Mouse (Mus musculus) kidney, adult 2 months (tissue): ENCODE measurements around the gene 2010300C02Rik. TPM values are rescaled to one million over a fixed set of nuclear protein-coding genes. Genes with fewer than 3 reads are reported as not detected.

Experiments
- DNase-seq: peaks from one replicate; pipeline ENCODE4 v3.0.0; 2021
- H3K27ac ChIP-seq: fragments of 200-500 bp; 2 replicates; pipeline ENCODE4 v1.5.1; 2012; ENCODE audit warnings: low read depth, low read length, control low read depth, inconsistent platforms; ENCODE audit not compliant: insufficient read depth
- H3K27me3 ChIP-seq: fragments of 200-500 bp; replicated peaks from 2 replicates; pipeline ENCODE4 v1.6.1; 2012; ENCODE audit warnings: mild to moderate bottlenecking, moderate library complexity, low read length, inconsistent platforms; ENCODE audit not compliant: control insufficient read depth, insufficient read depth
- H3K36me3 ChIP-seq: fragments of 200-500 bp; 2 replicates; pipeline ENCODE4 v1.6.1; 2012; ENCODE audit warnings: mild to moderate bottlenecking, moderate library complexity, low read length, inconsistent platforms; ENCODE audit not compliant: control insufficient read depth, insufficient read depth
- H3K4me1 ChIP-seq: fragments of 200-500 bp; 2 replicates; pipeline ENCODE4 v1.6.1; 2011; ENCODE audit warnings: low read length; ENCODE audit not compliant: control insufficient read depth, insufficient read depth
- H3K4me3 ChIP-seq: fragments of 200-500 bp; 2 replicates; pipeline ENCODE4 v1.5.1; 2011; ENCODE audit warnings: mild to moderate bottlenecking, low read depth, low read length, control low read depth; ENCODE audit not compliant: insufficient read depth
- CTCF ChIP-seq: fragments of 200-500 bp; conservative IDR thresholded peaks from 2 replicates; pipeline ENCODE4 v1.5.1; 2011; ENCODE audit warnings: low read depth, mild to moderate bottlenecking, control low read depth, low read length, moderate library complexity, mixed read lengths; ENCODE audit not compliant: insufficient read depth, insufficient read length
- POLR2A ChIP-seq: fragments of 200-500 bp; IDR thresholded peaks from one replicate; pipeline ENCODE4 v1.6.1; 2011; ENCODE audit warnings: low read depth, low read length, control low read depth
- WGBS: fragments of 180-500 bp; shearing (Covaris S2); methylation state at CpG from one replicate; pipeline ENCODE4 v1.1.7; 2018; 5-methylcytosine and 5-hydroxymethylcytosine counted together
- polyA plus RNA-seq: library from polyadenylated mRNA; depleted of rRNA; stranded (reverse); fragments of >200 nt; gene quantifications from 2 replicates; pipeline ENCODE4 v1.2.3, GENCODE M21; 2012; rRNA removed

Gene 2010300C02Rik
- polyA plus RNA-seq, result 0.86 and 1.2 TPM in 2 replicates

DNA sequence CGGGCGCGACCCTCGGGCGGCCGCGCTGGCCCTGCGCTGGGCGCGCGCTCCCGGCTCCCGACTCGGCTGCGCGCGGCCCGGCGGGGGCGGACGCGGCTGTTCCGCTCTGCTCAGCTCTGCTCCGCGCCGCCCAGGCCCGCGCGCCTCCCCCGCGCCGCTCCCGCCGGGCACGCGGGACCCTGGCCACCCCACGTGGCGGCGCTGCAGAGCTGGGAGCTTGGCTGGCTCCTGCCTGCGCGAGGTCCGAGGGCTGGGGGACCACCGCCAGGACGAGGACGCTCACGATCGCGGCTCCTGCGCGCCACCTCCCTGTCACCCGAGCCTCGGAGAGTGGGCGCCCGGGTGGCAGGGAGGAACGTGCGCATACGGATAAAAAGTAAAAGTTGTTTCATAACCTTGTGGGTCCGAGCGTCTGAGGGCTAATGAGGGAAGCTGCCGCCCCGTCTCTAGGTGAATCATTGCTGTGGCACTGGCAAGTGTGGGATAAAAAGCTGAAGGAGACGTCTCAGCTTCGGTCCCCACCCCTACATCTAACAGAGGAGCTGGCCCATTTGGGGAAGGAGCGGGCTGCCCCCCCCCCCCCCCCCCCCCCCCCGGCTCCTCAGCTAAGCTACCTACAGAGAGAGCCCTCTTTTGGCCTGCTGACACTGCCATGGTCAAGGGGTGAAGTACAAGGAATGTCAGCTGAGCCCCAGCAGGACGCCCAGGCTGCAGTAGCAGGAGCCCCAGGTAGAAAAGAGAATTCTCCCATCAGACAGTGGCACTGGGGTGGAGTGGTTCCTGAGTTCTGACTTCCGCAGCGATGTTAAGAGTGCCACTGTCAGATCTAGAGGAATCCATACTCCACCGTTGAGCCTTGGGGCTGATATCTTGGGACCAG is at the start of gene 2010300C02Rik:
TSS of gene 2010300C02Rik (minus strand) at position 325 of the 880 bp plus-strand sequence.
- WGBS, result 1% methylated on average over 67 of the region's 69 CpGs
- DNase-seq, result peak; percentile 13
- Histone ChIP-seq H3K4me3 (peak within 1 kb of the TSS; percentile 54), H3K4me1 (no peaks in the 10 kb centered on the region), H3K27ac (no peak within 1 kb of the TSS), H3K27me3 (no peaks in the 10 kb centered on the region), H3K36me3 (no peaks in the 10 kb centered on the region)
- TF ChIP-seq CTCF (no peak; the same call in 1 of the 2 replicates), POLR2A (no peak)

DNA sequence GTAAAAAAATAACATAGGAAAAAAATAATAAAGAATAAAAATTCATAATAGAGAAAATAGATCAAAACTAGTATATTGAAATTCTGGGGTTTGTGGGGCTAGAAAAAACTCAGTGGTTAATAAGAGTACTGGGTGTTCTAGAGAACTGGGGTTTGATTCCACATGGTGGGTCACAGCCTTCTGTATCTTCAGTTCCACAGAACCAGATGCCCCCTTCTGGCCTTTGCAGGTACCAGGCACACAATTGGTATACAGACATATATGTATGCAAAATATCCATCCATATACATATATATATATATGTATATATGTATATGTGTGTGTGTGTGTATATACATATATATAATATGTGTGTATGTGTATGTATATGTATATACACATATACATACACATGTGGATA is 39.5 kb upstream of the 2010300C02Rik start:
- no peak for TF ChIP-seq CTCF
- TF ChIP-seq POLR2A, result no peak
- DNase-seq, result no peak
- Histone ChIP-seq H3K27ac (no peak overlapping the region), H3K36me3 (no peaks in the 10 kb centered on the region), H3K27me3 (no peaks in the 10 kb centered on the region), H3K4me1 (no peaks in the 10 kb centered on the region), H3K4me3 (no peak overlapping the region)

DNA sequence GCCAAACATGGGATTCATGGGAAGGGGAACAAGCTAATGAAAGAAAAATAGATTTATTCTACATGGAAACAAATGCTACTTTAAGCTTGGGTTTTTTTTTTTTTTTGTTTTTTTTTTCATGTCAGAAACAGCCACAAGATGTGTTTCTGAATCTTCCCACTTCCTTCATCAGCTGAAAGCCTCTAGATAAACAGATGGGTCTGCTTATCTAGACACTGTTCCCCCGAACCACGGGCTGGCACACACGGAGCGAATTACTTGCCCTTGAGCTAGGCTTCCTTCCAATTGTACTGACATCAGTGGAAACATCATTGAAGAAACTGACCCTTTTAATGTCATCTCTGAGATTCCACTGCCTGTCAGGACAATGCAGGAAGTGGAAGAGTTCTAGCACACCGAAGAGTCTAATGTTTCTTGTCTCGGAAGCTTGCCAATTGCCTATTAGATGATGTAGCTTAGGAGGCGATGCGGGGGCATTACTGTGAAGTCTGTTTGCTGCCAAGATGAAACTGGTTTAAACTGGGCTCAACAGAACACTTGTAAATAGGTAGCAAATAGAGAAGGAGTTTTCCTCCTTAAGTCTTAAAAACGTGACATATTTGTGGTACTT is 24.9 kb upstream of the 2010300C02Rik start:
- Histone ChIP-seq H3K27me3 (no peaks in the 10 kb centered on the region), H3K27ac (no peak overlapping the region), H3K4me3 (no peak overlapping the region), H3K36me3 (no peaks in the 10 kb centered on the region), H3K4me1 (no peaks in the 10 kb centered on the region)
- TF ChIP-seq CTCF, result no peak
- TF ChIP-seq POLR2A, result no peak
- DNase-seq, result no peak
- WGBS, result 81% methylated on average over 9 of the region's 9 CpGs

DNA sequence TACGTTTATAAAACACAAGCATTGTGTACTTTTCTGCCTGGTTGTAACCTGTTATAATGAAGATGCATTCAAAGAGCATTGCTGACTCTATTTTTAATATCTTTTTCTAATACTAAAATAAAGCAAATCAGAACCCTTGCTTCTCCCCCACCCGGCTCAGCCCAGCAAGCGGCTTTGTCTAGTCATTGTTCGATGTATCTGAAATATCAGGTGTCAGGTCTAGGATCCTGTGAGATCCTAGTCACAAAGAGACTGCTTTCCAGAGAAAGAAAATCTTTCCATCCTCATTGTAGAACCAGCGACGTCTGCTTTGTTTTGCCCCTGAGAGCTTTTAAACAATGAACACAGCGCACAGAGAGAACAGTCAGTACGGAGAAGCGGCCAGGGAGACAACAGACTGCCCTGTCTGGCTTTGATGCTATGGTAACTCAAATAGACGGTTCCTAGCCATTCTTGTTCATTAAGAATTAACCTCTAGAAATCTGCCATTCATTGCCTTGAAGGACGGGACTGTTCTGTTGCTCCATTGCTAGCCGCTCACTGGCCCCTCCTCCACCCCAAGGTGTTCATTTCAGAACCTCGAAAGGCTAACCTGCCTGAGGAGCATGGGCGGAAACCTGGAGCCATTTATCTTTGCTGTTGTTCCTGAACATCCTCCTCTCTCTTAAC is 22.9 kb upstream of the 2010300C02Rik start:
- no peaks in the 10 kb centered on the region for H3K36me3 ChIP-seq
- TF ChIP-seq POLR2A, result no peak
- TF ChIP-seq CTCF, result no peak
- no peak for DNase-seq
- H3K4me3 ChIP-seq, result no peak overlapping the region
- H3K27ac ChIP-seq, result no peak overlapping the region
- H3K4me1 ChIP-seq, result no peaks in the 10 kb centered on the region
- H3K27me3 ChIP-seq, result no peaks in the 10 kb centered on the region
- 58% methylated on average over 14 of the region's 14 CpGs for WGBS

DNA sequence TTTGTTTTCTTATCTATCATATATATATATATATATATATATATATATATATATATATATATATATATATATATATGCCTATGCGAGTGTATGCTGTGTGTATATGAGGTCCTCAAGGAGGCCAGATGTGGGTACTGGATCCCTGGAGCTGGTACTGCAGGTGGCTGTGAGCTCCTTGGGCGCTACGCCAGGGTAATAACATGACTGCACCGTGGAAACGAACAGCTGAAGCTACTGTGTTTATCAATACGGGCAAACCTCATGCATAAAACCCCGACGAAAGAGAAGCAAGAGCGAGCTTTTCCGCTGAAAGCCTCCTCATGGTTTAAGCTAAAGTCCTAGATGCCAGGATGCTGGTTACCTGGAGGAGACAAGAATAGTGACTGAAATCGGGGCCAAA is 22.2 kb upstream of the 2010300C02Rik start:
- H3K27ac ChIP-seq, result no peak overlapping the region
- no peaks in the 10 kb centered on the region for H3K4me1 ChIP-seq
- no peaks in the 10 kb centered on the region for H3K36me3 ChIP-seq
- no peak for DNase-seq
- no peak overlapping the region for H3K4me3 ChIP-seq
- TF ChIP-seq CTCF (no peak), POLR2A (no peak)
- 89% methylated on average over 11 of the region's 11 CpGs for WGBS
- H3K27me3 ChIP-seq, result no peaks in the 10 kb centered on the region

DNA sequence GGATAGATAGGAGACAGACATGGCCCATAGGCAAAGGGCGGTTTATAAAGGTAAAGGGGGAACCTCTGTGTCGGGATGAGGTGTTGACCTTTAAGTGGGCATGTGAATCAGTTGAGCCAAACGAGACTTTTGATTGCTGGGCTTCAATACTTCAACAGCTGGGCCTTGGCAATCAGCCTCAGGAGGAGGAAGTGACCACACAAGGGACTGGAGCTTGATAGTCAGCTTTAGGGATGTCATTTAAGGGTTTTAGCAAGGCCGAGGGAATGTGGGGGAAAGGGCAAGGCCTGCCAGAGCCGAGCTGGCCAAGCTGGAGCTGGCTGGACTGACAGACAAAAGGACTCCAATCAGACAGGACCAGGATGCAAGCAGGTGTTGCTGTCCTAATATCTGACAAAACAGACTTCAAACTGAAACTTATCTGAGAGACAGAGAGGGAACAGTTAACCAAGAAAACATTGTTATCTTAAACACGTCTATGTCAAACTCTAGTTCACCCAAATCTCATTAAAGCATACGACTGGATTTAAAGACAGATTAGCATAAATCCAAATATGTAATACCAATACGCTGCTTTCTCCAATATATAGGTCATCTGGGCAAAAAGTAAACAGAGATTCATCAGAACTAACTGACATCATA is 20.4 kb upstream of the 2010300C02Rik start:
- 59% methylated on average over 8 of the region's 8 CpGs for WGBS
- no peaks in the 10 kb centered on the region for H3K27me3 ChIP-seq
- no peaks in the 10 kb centered on the region for H3K36me3 ChIP-seq
- DNase-seq, result no peak
- no peak overlapping the region for H3K4me3 ChIP-seq
- no peak overlapping the region for H3K27ac ChIP-seq
- H3K4me1 ChIP-seq, result no peaks in the 10 kb centered on the region
- TF ChIP-seq POLR2A (no peak), CTCF (no peak)
